Mouse (Mus musculus) liver, postnatal 0 days (tissue): ENCODE data around the gene Lcn9. TPM values are rescaled to one million over a fixed set of nuclear protein-coding genes. Genes with fewer than 3 reads are reported as not detected.

Experiments used
- ATAC-seq: fragments of 200-750 bp; cut with Nextera tagmentation; 2 replicates; pipeline ENCODE4 v1.8.0; 2017; ENCODE audit warnings: mild to moderate bottlenecking, moderate library complexity
- DNase-seq: peaks from one replicate; pipeline ENCODE4 v3.0.0-alpha.2; 2016
- H3K27ac ChIP-seq: fragments of 300-500 bp; sonication (generic); 2 replicates; pipeline ENCODE4 v1.5.1; 2014; ENCODE audit warnings: antibody characterized with exemption, moderate library complexity, mild to moderate bottlenecking, low read depth
- H3K27me3 ChIP-seq: fragments of 300-500 bp; sonication (generic); 2 replicates; pipeline ENCODE4 v1.6.1; 2014; ENCODE audit warnings: low read length, control low read depth, mixed read lengths; ENCODE audit not compliant: insufficient read depth
- H3K36me3 ChIP-seq: fragments of 300-500 bp; sonication (generic); replicated peaks from 2 replicates; pipeline ENCODE4 v1.6.1; 2014; ENCODE audit warnings: mild to moderate bottlenecking, control low read depth, low read length, moderate library complexity, mixed read lengths; ENCODE audit not compliant: insufficient read depth
- H3K4me1 ChIP-seq: fragments of 300-500 bp; sonication (generic); 2 replicates; pipeline ENCODE4 v1.6.1; 2014; ENCODE audit warnings: antibody characterized with exemption, mild to moderate bottlenecking, control low read depth; ENCODE audit not compliant: insufficient read depth
- H3K4me2 ChIP-seq: fragments of 300-500 bp; sonication (generic); 2 replicates; pipeline ENCODE4 v1.6.1; 2014; ENCODE audit warnings: low read depth, mild to moderate bottlenecking, low read length, moderate library complexity, mixed read lengths
- H3K4me3 ChIP-seq: fragments of 300-500 bp; sonication (generic); 2 replicates; pipeline ENCODE4 v1.5.1; 2014; ENCODE audit warnings: low read depth, low read length
- H3K9ac ChIP-seq: fragments of 300-500 bp; sonication (generic); replicated peaks from 2 replicates; pipeline ENCODE4 v1.6.1; 2014; ENCODE audit warnings: mild to moderate bottlenecking, moderate library complexity
- H3K9me3 ChIP-seq: fragments of 300-500 bp; sonication (generic); 2 replicates; pipeline ENCODE4 v1.6.1; 2016; ENCODE audit warnings: mild to moderate bottlenecking, control low read depth, low read length, mixed read lengths
- CTCF ChIP-seq: sonication (generic); IDR thresholded peaks from 2 replicates; pipeline ENCODE4 v1.5.1; 2016; ENCODE audit warnings: antibody characterized with exemption, low read depth
- EP300 ChIP-seq: IDR thresholded peaks from 2 replicates; pipeline ENCODE4 v1.6.1; 2016; ENCODE audit warnings: antibody characterized with exemption, low read depth, mild to moderate bottlenecking
- WGBS: fragments of 180-500 bp; shearing (Covaris S2); extraction: QIAGEN DNeasy Blood & Tissue Kit; methylation state at CpG from one replicate; pipeline ENCODE4 v1.1.7; 2014; ENCODE audit not compliant: insufficient replicate concordance; 5-methylcytosine and 5-hydroxymethylcytosine counted together
- polyA plus RNA-seq: library from polyadenylated mRNA; unstranded; fragments of >200 nt; fragmentation: Nextera tagmentation; extraction: Ambion mirVana; gene quantifications from 2 replicates; pipeline ENCODE4 v1.2.1, GENCODE M21; 2015

Lcn9 gene
- polyA plus RNA-seq, 1 experiment from 2014 or later: not detected

DNA sequence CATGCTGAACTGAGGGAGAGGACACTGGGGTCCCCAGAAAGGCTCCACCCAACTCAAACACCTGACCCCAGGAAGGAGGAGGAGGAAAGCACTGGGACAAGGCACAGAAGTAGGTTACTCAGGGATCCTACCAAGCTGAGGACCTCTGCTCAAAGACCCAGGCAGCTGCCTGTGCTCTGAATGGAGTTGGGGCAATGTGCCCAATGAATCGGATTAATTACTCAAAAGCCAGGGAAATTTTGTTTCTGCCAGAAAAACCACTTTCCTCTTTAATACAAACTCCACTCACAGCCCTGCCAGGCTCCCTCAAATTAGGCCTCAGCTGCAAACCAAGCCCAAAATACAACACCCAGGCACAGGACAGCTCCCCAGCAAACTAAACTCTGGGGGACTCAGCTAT lies 19.8 kb downstream of the Lcn9 start:
- Histone ChIP-seq H3K36me3 (no peaks in the 10 kb centered on the region), H3K9me3 (no peaks in the 10 kb centered on the region), H3K27ac (no peak overlapping the region), H3K9ac (no peak overlapping the region), H3K4me3 (no peak overlapping the region), H3K27me3 (no peaks in the 10 kb centered on the region; the same call in 1 of the 2 replicates), H3K4me1 (no peaks in the 10 kb centered on the region), H3K4me2 (no peak overlapping the region)
- TF ChIP-seq CTCF: no peak
- no peak for TF ChIP-seq EP300
- DNase-seq: no peak
- 70% methylated on average over 1 of the region's 1 CpGs for WGBS
- no peak for ATAC-seq

DNA sequence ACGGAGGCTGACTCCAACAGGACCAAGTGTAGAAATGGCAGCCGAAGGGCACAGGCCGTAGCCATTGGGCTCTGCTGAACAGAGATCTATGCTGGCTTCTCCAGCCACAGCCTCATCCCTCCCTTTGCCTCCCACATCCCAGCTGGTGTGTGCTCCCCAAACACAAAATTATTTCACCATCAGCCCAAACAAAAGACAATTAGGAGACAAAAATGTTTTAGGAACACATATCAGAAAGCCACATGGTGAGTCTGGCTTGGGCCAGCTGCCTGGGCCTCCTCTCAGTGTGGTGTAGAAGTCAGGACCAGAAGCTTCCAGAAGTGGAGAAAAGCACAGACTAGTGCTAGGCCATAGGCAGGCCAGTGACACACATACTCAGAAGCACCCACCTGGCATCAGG lies 21.1 kb downstream of the Lcn9 start:
- Histone ChIP-seq H3K9me3 (no peaks in the 10 kb centered on the region), H3K27me3 (no peaks in the 10 kb centered on the region; the same call in 1 of the 2 replicates), H3K27ac (no peak overlapping the region), H3K4me1 (no peaks in the 10 kb centered on the region), H3K4me3 (no peak overlapping the region), H3K36me3 (no peaks in the 10 kb centered on the region), H3K4me2 (no peak overlapping the region), H3K9ac (no peak overlapping the region)
- no peak for DNase-seq
- ATAC-seq: no peak
- TF ChIP-seq EP300: no peak
- TF ChIP-seq CTCF: no peak
- WGBS: 71% methylated on average over 3 of the region's 3 CpGs

DNA sequence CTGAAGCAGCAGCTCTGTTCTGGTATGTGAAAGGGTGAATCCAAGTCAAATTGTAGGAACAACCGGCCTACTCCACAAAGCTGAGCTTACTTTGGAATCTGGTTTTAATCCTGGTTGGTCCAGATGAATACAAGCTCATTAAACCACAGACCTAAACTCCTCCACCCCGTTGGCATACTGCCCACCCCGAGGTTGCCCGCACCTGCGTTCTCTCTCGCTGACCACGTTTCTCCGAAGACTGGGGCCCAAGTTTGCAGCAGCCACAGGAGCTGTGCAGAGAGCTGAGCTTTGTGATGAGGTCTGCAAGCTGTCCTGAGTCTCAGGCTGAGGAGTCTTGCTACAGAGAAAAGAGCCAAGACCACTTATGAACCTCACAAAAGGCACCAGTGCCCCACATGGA lies 23.6 kb downstream of the Lcn9 start:
- no peak for TF ChIP-seq EP300
- no peak for ATAC-seq

DNA sequence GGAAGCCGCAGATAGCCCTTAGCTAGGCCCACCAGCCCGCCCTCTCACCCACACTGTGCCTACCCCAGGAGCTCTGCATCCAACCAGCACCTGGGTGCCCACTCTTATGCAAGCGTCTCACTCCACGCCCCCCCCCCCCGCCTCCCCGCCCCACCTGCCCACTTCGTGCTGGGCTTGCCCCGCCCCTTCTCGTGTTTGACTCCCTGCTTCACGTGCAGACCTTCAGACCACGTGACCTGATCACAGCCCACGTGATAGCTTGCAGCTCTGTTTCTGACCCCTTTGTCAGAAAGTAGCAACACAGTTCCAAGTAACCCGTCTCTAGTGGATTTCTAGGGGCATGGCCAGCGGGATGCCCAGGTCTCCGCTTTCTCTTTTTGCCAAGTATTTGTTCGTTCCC lies 24.3 kb downstream of the Lcn9 start, which contains the start of gene Sohlh1:
Sohlh1 (minus strand) TSS at position 23 of the 400 bp plus-strand sequence.
- no peaks in the 10 kb centered on the region for H3K9me3 ChIP-seq
- WGBS: 74% methylated on average over 16 of the region's 16 CpGs
- TF ChIP-seq EP300 (no peak), CTCF (no peak)
- H3K4me1 ChIP-seq: no peaks in the 10 kb centered on the region
- H3K36me3 ChIP-seq: no peaks in the 10 kb centered on the region
- no peak for ATAC-seq
- no peak within 1 kb of the TSS for H3K27ac ChIP-seq
- DNase-seq: no peak
- no peak within 1 kb of the TSS for H3K9ac ChIP-seq
- H3K4me3 ChIP-seq: no peak within 1 kb of the TSS
- H3K4me2 ChIP-seq: no peak within 1 kb of the TSS
- H3K27me3 ChIP-seq: no peaks in the 10 kb centered on the region; the same call in 1 of the 2 replicates

More for the DNA sequence above, 23.6 kb downstream of the Lcn9 start:
- no peaks in the 10 kb centered on the region for H3K4me1 ChIP-seq
- no peaks in the 10 kb centered on the region for H3K9me3 ChIP-seq
- 67% methylated on average over 8 of the region's 8 CpGs for WGBS
- DNase-seq: no peak
- no peaks in the 10 kb centered on the region; the same call in 1 of the 2 replicates for H3K27me3 ChIP-seq
- no peak overlapping the region for H3K4me3 ChIP-seq
- H3K36me3 ChIP-seq: no peaks in the 10 kb centered on the region
- H3K9ac ChIP-seq: no peak overlapping the region
- H3K27ac ChIP-seq: no peak overlapping the region
- H3K4me2 ChIP-seq: no peak overlapping the region

DNA sequence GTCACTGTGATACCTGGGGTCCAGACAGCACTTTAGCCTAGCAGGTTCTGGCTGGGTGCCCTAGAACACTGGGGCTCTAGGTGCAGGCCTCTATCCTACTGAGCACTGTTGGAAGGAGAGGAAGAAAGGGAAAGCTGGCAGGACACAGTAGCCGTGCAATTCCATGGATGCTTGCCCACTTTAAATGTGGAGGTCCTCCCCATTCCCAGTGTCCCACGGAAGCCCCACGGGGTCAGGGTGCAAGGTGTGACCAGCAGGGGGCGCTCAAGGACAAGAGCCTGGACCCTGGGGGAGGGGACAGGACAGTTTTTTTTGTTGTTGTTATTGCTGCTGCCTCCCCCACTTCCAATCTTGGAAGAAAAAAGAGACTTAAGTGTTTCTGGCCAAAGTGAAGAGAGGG lies 27.4 kb downstream of the Lcn9 start:
- Histone ChIP-seq H3K4me1 (no peaks in the 10 kb centered on the region), H3K36me3 (no peaks in the 10 kb centered on the region), H3K9ac (no peak overlapping the region), H3K4me3 (no peak overlapping the region), H3K4me2 (no peak overlapping the region), H3K27me3 (no peaks in the 10 kb centered on the region; the same call in 1 of the 2 replicates), H3K9me3 (no peaks in the 10 kb centered on the region), H3K27ac (no peak overlapping the region)
- peak; percentile 60 for DNase-seq
- peak; percentile 82 for TF ChIP-seq CTCF
- no peak for TF ChIP-seq EP300
- 13% methylated on average over 4 of the region's 4 CpGs for WGBS
- no peak for ATAC-seq

DNA sequence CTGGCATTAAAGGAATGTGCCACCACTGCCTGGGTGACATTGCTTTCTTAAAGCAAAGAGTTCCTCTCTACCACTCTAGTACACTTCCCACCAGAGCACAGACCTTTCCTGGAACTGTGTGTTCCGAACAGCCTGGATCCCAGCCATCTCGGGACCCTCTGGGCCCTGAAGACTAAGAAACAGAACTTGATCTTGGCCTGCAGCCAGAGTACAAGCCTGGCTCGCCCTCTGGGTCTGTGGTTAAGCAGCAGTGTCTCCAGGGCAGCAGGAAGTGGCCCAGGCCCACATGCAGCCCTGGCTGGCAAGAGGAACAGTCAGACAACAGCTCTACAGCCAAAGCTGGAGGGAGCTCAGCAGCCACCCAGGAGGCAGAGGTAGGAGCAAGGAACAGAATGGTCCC lies 29.7 kb downstream of the Lcn9 start:
- WGBS: 28% methylated on average over 3 of the region's 3 CpGs
- ATAC-seq (no peak), DNase-seq (peak; percentile 24)
- Histone ChIP-seq H3K36me3 (no peaks in the 10 kb centered on the region), H3K4me3 (no peak overlapping the region), H3K9ac (no peak overlapping the region), H3K27me3 (no peaks in the 10 kb centered on the region), H3K4me2 (no peak overlapping the region), H3K4me1 (no peaks in the 10 kb centered on the region), H3K27ac (no peak overlapping the region), H3K9me3 (no peaks in the 10 kb centered on the region)
- TF ChIP-seq CTCF (no peak), EP300 (no peak)

DNA sequence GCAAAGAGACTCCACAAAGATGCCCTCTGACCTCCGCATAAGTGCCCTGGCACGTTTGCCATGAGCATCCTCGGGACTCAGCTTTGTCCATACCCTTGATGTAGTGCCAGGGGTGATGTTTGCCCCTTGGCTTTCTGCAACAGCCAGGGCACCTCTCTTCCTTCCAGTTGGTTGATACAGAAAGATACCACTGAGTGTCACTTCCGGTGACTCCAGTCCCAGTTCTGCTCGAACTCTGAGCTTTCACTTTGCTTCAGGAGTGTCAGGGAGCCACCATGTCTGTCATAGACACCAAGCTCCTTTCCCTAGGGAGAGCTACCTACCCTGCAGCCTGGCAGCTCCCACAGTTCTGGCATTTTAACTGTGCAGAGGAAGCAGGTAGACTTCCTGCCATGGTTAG lies 31.0 kb downstream of the Lcn9 start:
- Histone ChIP-seq H3K4me1 (no peaks in the 10 kb centered on the region), H3K4me3 (no peak overlapping the region), H3K9ac (no peak overlapping the region), H3K27me3 (no peaks in the 10 kb centered on the region), H3K36me3 (no peaks in the 10 kb centered on the region), H3K27ac (no peak overlapping the region), H3K4me2 (no peak overlapping the region), H3K9me3 (no peaks in the 10 kb centered on the region)
- no peak for DNase-seq
- TF ChIP-seq CTCF (no peak), EP300 (no peak)
- no peak for ATAC-seq
- 66% methylated on average over 5 of the region's 5 CpGs for WGBS
